Mouse (Mus musculus): ENCODE measurements around the gene Gm49361.
A peak's percentile ranks its signal among the peaks of the same experiment; 100 is the strongest.

Gene Gm49361

DNA sequence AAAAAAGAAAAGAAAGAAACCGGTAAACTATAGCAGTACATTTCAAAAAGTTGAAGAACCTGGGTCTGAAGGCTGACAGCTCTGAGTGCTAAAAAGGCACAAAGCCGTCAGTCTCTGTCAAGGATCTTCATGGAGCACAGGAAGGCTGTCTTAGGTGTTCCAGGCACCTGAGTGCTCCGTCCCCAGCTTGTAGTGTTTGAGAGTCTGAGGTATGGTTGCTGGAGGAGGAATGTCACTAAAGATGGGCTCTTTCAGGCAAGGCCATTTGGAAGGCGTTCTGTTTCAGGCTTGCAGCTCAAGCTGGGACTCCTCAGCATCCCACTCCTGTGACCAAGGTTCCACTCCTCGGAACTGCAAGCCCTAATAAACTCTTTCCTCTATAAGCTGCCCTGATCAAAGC lies 58.5 kb downstream of the Gm49361 start:
- DNase-seq, result no peak

DNA sequence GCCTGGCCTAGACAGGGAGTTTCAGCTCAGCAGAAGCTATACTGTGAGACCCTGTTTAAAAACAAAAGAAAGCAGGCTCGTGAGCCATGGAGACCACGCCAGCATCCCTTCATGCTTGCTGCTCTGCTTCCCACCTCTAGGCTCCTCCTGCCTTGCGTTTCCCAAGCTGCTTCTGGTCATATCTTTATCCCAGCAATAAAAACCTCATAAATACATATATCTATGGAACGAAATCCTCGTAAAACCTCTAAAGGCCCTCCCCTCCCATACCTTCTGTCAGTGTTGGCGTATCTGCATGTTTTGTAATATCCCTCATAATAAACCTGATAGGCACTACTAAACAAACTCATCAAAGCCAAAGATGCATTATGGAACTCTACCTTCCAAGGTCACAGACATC lies 59.3 kb downstream of the Gm49361 start:
- no peak for DNase-seq

DNA sequence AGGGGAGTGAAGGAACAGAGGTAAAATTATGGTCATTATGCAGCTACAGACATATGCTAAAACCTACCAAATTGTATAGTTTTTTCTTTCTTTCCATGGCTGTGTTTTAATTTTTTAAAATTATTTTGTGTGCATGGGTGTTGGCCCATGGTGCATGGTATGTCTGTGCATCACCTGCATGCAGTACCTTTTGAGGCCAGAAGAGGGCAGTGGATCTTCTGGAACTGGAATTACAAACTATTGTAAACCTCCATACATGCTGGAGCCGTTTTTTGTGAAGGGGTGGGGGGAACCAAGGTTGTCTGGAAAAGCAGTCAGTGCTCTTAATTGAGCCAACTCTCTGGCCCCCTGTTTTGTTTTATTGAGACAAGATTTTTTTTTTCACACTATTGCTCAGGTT lies 61.3 kb downstream of the Gm49361 start:
- DNase-seq, result peak; percentile 68

DNA sequence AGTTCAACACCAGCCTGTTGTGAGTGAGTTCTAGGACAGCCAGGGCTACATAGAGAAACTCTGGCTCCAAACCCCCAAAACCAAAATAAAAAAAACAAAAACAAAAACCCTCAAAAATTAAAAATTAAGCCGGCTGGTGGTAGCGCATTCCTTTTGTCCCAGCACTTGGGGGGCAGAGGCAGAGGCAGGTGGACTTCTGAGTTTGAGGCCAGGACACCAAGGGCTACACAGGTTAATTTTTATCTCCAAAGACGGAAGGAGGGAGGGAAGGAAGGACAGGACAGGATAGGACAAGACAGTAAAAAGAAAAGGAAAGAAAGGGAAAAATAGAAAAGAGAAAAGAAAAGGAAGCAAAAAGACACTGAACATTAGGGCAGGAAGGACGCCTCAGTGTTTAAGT lies 63.2 kb downstream of the Gm49361 start:
- no peak for DNase-seq

DNA sequence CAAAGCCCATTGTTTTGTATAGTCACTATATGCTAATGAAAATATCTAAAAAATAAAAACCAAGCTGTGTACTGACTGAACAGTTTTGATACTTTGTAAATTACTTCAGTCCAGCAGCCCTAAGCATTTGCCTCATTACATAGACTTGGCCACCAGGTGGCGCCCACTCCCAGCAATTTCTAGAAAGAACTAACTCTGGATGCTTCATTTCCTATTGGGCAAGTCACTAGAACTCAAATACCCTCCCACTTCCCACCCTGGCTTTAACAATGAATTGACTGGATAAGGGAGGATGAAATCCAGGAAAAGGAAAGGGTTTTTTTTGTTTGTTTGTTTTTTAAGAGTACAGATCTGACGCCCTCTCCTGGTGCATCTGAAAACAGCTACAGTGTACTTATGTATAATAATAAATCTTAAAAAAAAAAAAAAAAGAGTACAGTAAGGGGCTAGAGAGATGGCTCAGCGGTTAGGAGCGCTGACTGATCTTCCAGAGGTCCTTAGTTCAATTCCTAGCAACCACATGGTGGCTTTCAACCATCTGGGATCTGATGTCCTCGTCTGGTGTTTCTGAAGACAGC lies 65.9 kb downstream of the Gm49361 start:
- DNase-seq, result peak; percentile 89

DNA sequence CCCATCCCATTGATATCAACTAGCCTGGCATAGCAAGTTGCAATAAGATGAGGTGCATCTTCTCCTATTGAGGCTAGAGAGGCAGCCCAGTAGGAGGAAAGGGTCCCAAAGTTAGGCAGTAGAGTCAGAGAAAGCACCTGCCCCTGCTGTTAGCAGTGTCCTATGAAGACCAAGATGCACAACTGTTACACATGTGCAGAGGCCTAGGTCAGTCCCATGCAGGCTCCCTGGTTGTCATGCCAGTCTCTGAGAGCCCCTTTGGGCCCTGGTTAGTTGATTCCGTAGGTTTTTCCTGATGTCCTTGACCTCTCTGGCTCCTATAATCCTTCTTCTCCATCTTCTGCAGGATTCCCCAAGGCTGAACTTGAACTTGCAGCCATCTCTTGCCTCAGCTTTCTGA lies 66.4 kb downstream of the Gm49361 start:
- no peak for DNase-seq

DNA sequence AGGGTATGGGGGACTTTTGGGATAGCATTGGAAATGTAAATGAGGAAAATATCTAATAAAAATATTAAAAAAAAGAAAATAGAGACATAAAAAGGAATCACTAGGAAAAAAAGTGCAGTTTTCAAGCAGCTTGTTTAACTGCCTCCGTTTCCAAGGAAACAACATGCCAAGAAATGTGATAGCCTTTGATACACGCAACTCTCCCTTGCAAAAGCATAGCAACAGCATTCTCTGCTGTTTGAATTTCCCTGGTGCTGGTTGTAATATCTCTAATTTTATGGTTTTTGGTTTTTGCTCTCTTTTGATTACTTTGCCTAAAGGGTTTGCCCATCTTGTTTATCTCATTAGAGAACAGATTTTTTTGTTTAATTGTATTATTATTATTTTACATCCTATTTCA lies 70.4 kb downstream of the Gm49361 start:
- DNase-seq, result no peak

DNA sequence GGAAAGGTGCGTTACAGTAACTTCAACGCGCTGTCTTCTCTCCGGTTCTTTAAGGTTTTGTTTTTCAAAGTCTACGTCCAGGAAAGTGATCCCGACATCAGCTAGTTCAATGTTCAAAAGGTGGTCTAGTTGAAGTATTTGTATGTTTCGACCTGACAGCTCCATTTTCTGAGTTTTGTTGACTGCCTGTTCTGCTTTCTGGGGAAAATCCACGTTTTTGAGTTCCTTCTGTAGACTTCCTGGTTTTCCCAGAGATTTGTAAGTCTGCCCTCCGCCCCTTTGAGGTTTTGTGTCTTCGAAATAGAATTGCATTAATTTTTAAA lies 80.3 kb downstream of the Gm49361 start:
- no peak for DNase-seq

DNA sequence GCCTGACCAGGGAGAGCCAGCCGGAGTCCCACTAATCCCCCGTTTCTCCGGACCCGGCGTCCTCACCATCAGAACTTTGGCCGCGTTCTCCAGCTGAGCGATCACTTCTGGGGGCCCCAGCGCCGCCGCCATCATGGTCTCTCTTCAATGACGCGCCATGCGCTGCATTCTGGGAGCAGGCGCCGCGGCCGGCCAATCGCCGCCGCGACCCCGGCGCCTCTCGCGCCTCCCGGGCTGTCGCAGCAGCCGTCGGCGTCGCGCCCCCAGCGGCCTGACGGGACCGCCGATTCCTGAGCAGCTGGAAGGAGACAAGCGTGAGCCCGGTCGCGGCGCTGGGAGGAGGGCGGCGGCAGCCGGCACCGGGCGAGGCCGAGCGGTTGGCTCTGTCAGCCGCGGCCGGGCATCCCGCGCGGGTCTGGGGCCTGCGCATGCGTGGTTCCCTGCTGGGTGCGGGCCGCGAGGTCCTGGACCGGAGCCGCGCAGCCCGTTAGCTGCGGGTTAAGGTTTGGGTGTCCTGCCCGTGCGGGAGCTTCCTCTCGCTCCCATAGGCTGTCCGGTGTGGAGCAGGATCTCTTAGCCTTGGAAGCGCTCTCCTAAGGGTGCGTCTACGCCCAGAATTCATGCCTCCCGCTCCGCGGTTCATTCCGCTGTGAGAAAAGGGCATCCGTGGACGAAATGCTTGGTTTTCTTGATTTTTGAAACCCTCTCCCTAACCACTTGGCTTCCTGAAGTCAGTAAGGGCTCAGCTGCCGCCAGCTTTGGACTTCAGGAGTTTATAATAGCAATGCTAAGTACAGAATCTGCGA lies 80.9 kb downstream of the Gm49361 start, which contains the start of gene Xpo4:
Gene Xpo4 (minus strand): TSS at position 609 of the 806 bp plus-strand sequence.
- DNase-seq, result peak; percentile 94

DNA sequence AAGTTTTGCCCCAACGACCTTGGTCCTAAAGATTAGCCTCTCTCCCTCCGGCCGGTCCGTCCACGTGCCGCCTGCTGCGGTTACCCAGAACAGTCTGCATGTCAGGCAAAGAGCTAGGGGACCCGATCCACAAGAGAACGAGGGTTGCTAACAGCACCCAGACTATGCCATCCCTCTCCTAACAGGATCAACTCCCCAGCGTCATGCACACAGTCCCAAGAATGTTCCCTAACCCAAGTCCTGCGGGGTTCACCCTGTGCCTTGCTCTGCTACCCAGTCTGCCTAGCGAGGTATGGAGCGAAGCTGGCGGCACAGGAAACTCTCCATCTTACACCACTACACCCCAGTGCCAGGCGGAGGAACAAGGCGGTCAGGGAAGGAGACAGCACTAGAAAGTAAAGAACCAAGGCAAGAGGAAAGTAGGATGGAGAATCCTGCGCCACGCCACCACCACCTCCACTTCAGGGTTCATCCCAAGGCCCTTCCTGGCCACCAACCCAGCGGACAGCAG lies 81.5 kb downstream of the Gm49361 start:
- DNase-seq, result no peak

DNA sequence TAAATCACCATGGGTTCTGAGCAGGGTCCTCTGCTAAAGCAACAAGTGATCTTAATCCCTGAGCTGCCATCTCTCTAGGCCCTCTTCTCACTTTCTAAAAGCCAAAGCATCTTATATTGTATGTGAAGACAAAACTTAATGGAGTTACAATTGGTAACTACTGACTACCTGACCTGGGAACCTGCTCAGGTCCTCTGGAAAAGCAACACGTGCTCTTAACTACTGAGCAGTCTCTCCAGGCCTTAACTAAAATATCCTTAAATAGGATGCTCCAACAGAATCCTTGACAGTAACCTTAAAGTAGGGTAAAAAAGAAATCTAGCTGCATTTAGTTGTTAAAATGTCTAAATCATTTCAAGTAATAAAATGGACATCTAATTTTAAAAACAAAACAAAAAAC lies 82.3 kb downstream of the Gm49361 start:
- no peak for DNase-seq

DNA sequence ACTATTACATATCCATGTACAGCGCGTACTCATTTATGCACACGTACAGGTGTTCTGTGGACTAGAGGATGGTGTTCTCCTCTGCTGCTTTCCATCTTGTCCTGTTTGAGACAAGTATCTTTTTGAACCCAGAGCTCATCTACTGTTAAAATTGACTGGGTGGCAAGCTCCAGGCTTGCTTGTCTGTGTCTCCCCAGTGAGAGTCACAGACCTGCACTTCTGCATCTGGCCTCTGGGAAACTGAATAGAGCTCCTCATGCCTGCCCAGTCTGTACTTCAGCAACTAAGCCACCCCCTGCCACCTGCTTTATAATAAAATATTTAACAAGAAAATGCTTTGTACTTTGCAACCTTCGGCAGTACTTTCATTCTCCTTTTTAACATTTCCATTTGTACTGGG lies 87.6 kb downstream of the Gm49361 start:
- no peak for DNase-seq

DNA sequence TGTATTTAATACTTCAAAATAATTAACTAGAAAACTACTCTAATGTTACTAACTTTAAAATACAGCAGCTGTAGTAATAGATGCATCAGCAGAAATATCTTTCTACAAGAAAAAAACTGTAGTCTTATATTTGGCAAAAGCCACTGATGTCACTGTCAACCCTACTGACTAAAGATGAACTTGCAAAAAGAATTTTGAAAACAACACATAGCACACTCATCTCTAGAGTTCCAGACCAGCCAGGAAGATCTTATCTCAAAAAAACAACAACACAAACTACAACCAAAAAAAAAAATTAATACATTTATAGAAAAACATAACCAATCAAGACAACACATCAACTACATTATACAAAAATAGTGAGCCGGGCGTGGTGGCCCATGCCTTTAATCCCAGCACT lies 88.4 kb downstream of the Gm49361 start:
- no peak for DNase-seq

DNA sequence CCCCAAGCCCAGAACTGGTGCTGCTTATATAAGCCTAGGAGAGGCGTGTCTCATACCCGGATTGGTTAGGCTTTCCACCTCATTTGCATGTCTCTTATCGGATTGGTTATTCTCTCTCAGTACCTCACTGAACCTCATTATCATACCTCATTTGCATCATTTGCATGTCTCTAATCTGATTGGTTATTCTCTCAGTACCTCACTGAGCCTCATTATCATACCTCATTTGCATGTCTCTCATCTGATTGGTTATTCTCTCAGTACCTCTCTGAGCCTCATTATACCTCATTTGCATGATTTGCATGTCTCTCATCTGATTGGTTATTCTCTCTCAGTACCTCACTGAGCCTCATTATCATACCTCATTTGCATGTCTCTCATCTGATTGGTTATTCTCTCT lies 89.4 kb downstream of the Gm49361 start:
- DNase-seq, result peak; percentile 45

DNA sequence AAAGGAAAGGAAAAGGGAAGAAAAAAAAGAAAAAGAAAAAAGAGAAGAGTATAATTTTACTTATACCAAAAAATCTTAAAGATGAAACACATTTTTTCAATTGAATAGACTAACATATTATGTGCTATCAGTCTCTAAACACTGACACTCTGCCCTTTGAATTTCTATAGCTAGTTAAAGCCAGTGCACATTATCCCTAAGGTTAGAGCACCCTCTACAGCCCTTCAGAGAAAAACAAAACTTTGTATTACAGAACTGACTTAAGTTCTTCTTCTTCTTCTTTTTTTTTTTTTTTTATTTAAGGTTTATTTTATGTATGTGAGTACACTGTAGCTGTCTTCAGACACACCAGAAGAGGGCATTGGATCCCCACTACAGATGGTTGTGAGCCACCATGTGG lies 96.4 kb downstream of the Gm49361 start:
- no peak for DNase-seq

DNA sequence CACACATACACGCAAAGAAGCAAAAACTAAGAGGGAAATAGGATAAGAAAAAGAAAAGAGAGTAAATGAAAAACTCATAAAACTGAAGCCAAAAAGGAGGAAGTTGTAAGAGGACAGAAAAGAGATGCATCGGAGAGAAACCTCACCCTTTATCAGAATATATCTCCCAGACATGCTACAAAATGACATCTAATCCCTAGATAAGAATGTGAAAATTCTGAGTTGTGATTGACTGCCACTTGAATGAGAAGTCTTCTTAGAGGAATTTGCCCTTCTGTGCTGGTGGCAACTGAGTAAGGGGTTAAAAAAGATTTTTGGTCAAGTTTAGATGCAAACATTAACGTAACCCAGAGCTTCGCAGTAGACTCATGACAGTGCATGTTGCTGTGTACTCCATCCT lies 99.7 kb downstream of the Gm49361 start:
- no peak for DNase-seq

DNA sequence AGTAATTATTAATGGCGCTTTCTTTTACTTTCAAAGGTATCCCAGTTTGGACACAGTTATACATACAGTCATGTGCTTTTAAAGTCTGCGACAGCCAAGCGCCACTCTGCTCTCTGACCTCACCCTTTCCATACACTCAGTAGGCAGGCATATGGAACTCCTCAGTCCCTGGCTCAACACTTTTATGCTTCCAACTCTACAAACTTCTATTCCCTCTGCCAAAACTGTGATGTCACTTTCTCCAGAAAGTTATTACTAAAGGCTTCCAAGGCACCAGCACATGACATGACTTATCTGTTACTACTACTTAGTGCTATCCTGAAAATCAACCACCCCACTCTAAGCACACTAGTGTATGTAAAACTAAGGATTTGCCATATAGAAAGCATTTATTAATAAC lies 106.8 kb downstream of the Gm49361 start:
- no peak for DNase-seq

DNA sequence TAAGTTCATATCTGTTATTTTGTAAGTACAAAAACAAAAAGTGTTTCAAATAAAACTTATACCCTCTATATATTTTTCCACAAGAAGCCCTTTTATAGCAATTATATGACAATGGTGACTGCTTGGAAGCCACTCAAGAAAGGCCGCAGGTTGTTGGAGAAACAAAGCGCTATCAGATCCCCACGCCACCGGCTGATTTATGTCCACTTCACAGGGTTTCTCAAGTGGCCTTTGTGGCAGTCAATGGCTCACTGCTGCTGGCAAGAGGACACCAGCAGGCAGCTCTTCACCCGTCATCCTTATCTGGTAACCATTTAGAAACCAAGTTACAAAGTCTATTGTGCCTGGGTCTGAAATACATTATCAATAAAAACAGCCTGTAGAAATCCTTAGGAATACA lies 111.8 kb downstream of the Gm49361 start:
- DNase-seq, result no peak

DNA sequence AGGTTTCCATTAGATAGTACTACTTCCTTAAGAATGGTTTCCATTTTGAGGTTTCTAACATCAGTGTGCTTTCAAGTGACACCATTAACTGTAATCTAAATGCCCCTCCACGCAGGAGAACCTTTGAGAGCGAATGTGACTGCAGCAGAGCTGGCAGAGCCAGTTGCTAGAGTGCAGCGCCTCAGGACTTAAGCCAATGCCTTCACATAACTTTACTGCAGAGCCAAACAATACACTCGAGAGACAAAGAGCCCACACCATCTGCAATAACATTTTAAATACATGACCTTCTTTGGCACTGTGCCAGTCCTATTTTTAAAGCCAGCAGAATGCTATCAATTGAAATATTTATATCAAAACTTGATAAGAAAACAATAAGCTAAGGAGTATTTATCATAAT lies 116.3 kb downstream of the Gm49361 start:
- DNase-seq, result no peak

DNA sequence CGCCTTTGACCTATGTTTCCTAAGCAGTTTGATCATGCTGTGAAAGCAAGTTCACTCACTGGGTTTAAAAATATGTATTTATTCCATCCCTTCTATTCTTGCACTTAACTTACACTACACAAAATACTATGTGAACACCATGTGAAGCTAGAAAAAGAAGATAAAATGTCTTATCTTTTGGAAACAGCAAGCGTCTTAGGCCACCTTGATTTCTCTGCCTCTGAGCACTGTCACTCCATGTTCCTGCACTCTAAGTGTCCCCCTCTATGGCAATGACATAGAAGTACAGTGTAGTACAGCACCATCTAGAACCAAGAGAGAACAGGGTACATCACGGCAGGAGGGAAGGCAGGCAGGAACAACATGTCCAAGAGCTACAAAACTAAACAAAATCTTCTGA lies 123.0 kb downstream of the Gm49361 start:
- DNase-seq, result no peak

DNA sequence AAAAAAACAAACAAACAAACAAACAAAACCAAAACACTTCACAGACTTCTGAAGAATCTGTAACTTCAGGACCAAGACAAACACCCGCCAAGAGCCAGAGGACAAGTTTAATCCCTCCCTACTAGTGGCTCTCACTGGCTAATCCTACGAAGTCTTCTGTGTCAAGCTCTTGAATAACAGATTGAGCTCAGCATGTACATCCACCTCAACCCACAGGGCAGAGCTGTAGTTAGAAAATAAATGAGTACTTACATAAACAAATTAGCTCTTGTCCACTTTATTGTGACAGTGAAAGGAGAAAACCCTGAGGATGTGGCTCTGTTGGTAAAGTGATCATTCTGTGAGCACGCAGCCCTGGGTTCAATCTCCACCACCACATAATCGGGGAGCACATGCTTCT lies 124.2 kb downstream of the Gm49361 start:
- DNase-seq, result peak; percentile 30

DNA sequence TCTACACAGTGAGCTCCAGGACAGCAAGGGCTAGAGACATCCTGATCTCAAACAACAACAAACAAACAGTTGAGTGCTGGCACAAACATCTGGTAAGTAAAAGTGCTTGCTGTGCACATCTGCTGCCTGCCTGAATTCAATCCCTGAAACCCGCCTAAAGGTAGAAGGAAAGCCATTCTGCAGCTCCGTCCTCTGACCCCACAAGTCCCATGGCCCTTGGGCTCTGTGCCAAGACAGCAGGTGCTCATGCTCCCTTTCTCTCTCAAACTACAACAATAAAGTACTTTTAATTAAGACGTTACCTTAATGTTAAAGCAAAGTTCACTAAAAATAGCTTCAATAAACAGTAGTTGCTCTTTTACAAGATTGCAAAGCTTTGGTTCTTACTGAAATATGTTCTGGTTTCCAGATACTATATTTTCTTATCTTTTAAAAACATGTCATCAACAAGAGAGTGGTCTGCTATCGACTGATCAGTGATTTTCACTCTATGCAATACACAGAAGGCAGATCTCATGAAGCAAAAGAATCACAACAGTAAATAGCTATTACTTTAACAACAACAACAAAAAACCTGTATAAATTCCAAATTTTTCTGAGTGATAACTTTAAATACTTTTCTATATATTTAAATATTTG lies 125.2 kb downstream of the Gm49361 start:
- DNase-seq, result peak; percentile 31

DNA sequence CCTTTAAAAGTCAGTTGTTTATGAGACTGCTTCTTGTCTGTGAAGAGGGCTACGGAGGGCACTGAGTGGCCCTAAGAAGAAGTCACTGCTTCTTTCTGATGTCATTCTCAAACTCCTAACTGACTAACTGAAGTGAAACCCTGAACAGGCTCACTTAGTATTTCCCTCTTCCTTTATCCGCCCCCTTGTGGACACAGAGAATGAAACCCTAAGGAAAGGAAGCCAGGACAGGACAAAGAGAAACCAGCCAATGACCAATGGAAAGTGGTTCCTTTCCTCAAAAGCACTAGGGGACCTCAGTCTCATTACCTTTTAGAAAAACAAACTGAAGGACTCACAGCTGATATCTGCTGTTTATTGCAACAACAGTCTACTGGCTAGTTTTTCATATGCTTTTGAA lies 126.4 kb downstream of the Gm49361 start:
- peak; percentile 75 for DNase-seq

DNA sequence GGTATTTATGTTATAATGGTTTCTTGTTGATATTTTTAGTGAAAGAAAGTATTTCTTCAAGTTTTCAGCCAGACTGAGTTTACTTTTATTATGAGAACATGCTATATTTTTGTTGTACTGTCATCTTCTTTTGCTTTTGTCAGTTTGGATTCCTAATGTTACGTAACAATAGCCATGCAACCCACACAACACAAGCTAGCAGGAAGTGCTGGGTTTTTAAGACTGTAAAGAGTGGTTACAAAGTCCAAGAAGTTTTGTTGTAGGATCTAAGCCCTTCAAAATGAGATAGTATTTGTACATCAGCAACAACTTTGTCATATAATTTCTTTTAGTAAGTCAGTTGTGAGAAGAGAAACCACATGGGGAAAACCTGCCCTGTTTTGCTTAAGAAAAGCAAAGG lies 128.2 kb downstream of the Gm49361 start:
- no peak for DNase-seq

Measured in retina, postnatal 1 day (tissue).